Mouse (Mus musculus): ENCODE measurements around the gene Rbl1. TPM values are rescaled to one million over a fixed set of nuclear protein-coding genes. Genes with fewer than 3 reads are reported as not detected.
"Not testable (repeated sequence)": the region's sequence is repeated elsewhere in the genome, so short reads cannot be mapped to it uniquely, and the experiment has no call there.

Gene Rbl1
- polyA plus RNA-seq, 1 experiment from 2014 or later: 23.3 TPM

DNA sequence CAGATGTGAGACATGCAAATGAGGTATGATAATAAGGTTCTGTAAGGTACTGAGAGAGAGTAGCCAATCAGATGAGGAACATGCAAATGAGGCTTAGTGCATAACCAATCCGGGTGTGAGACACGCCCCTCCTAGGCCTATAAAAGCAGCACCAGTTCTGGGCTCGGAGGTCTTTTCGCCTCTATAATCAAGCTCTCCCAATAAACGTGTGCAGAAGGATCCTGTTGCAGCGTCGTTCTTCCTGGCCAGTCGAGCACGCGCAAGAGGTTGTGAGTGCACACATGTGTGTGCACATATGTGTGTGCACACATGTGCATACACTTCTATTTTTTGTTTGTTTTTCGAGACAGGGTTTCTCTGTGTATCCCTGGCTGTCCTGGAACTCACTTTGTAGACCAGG is 5.9 kb downstream of the Rbl1 start:
- H3K4me3 ChIP-seq (replicated peaks); H3K9me3 ChIP-seq; ATAC-seq; H3K9ac ChIP-seq; H3K4me1 ChIP-seq (replicated peaks); H3K27ac ChIP-seq; H3K27me3 ChIP-seq (replicated peaks); H3K4me2 ChIP-seq (replicated peaks): not testable (repeated sequence)
- H3K36me3 ChIP-seq: peaks cover 17% of the 10 kb centered on the region
- 95% methylated on average over 11 of the region's 11 CpGs for WGBS

DNA sequence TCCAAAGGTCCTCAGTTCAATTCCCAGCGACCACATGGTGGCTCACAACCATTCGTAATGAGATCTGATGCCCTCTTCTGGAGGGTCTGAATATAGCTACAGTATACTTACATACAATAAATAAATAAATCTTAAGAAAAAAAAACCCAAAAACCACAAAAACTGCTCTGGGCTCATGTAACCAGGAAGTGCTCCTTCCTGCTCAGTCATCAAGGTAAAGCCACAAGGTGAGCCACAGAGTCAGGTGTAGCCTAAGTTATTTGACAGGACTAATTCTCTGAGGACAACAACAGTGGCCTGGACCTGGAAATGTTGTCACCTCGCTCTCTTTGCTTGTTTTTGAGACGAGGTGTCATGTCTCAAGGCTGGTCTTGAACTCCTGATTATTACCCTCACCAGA is 13.7 kb downstream of the Rbl1 start:
- Histone ChIP-seq H3K4me2 (replicated peaks) (no peak overlapping the region), H3K9me3 (no peaks in the 10 kb centered on the region), H3K9ac (no peak overlapping the region), H3K4me1 (replicated peaks) (no peaks in the 10 kb centered on the region), H3K36me3 (peaks cover 41% of the 10 kb centered on the region), H3K27me3 (replicated peaks) (no peaks in the 10 kb centered on the region), H3K27ac (no peak overlapping the region), H3K4me3 (replicated peaks) (no peak overlapping the region)
- no peak for ATAC-seq
- WGBS: 96% methylated on average over 4 of the region's 4 CpGs

DNA sequence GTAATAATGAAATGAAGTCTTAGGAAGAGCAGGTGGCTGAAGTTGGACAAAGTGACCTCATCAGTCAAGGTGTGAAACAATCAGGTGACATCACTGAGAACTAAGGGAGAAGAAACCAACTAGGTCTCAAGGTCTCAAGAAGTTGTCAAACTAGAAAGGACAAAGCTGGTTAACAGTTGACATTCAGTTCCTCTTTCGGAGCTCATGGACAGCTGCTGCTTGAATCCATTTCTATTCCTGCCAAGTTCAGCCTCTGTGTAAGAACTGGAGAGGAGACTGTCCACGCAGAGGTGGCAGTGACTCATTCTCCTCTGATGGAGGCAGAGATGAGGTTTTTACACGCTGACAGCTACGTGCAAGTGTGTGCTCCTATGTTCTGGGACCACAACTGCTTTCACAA is 17.1 kb downstream of the Rbl1 start:
- no peaks in the 10 kb centered on the region for H3K27me3 ChIP-seq (replicated peaks)
- no peak for ATAC-seq
- H3K4me3 ChIP-seq (replicated peaks): no peak overlapping the region
- no peak overlapping the region for H3K27ac ChIP-seq
- no peaks in the 10 kb centered on the region for H3K9me3 ChIP-seq
- H3K36me3 ChIP-seq: peaks cover 32% of the 10 kb centered on the region
- H3K9ac ChIP-seq: no peak overlapping the region
- H3K4me2 ChIP-seq (replicated peaks): no peak overlapping the region
- WGBS: 91% methylated on average over 4 of the region's 4 CpGs
- no peaks in the 10 kb centered on the region for H3K4me1 ChIP-seq (replicated peaks)

DNA sequence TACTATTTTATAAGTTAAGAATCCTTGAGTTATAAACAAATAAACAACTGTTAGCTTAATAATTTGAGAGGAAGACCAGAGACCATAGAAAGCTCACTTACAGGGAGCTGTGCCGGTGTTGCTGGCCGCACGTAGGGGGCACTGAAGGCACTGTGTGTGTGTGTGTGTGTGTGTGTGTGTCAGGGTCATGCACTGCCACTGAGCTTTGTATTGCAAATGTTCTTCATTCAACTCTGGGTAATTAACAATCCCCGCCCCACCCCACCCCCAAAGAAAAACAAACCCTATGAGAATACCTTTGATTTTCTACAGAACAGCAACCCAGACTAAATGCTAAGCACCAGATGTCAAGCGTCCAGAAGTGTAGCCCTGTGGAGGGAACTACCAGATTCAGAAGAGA is 17.8 kb downstream of the Rbl1 start:
- ATAC-seq: no peak
- Histone ChIP-seq H3K36me3 (peaks cover 32% of the 10 kb centered on the region), H3K27ac (no peak overlapping the region), H3K9me3 (no peaks in the 10 kb centered on the region), H3K4me3 (replicated peaks) (no peak overlapping the region), H3K4me2 (replicated peaks) (no peak overlapping the region), H3K27me3 (replicated peaks) (no peaks in the 10 kb centered on the region), H3K4me1 (replicated peaks) (no peaks in the 10 kb centered on the region), H3K9ac (no peak overlapping the region)
- WGBS: 50% methylated on average over 5 of the region's 5 CpGs

DNA sequence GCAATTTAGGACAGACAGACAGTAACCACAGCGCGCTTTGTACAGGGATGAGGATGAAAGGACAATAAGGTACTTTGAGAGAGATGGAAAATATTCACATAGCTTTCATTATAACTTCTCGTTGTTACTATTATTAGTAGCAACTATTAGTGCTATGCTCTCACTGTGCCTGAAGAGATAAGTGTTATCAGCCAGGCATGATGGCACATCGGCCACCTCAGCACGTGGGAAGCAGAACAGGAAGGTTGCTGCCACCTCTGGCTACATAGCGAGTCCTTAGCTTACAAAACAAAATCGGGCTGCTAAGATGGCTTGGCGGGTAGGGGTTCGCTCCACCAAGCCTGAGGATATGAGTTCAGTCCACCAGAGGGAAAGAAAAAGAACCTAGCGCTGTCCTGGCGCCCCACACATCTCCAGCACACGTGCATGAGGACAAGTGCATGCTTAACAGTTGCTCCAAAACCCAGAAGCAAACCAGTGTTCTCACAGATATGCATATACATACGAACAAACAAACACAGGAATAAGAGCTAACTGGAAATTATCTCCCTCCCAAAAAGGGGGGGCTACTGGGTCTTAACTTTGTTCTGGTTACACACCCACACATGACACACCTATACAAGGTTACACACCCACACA is 19.2 kb downstream of the Rbl1 start:
- peaks cover 22% of the 10 kb centered on the region for H3K36me3 ChIP-seq
- WGBS: 89% methylated on average over 13 of the region's 13 CpGs

DNA sequence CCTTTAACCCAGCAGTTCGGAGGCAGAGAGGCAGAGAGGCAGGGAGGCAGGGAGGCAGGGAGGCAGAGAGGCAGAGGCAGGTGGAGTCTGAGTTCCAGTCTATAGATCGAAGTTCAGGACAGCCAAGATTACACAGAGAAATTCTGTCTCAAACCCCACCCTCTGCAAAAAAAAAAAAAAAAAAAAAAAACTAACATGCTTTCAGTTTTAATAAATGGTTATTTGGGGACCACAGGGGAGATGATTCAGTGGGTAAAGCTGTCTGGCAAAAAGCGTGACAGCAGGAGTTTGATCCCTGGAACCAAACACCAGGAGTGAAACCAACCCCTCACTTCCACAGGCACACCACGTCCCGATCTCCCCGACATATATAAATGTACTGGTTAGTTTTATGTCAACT is 26.2 kb downstream of the Rbl1 start:
- H3K27me3 ChIP-seq (replicated peaks): no peaks in the 10 kb centered on the region
- 74% methylated on average over 6 of the region's 6 CpGs for WGBS
- H3K4me3 ChIP-seq (replicated peaks): no peak overlapping the region
- H3K27ac ChIP-seq: no peak overlapping the region
- no peak overlapping the region for H3K4me2 ChIP-seq (replicated peaks)
- no peak for ATAC-seq
- peaks cover 13% of the 10 kb centered on the region for H3K36me3 ChIP-seq
- H3K9ac ChIP-seq: no peak overlapping the region
- no peaks in the 10 kb centered on the region for H3K9me3 ChIP-seq
- no peaks in the 10 kb centered on the region for H3K4me1 ChIP-seq (replicated peaks)

More for the DNA sequence above, 19.2 kb downstream of the Rbl1 start:
- Histone ChIP-seq H3K4me1 (replicated peaks) (no peaks in the 10 kb centered on the region), H3K9me3 (no peaks in the 10 kb centered on the region), H3K27ac (no peak overlapping the region), H3K4me2 (replicated peaks) (no peak overlapping the region), H3K4me3 (replicated peaks) (no peak overlapping the region), H3K27me3 (replicated peaks) (no peaks in the 10 kb centered on the region), H3K9ac (no peak overlapping the region)
- ATAC-seq: no peak

DNA sequence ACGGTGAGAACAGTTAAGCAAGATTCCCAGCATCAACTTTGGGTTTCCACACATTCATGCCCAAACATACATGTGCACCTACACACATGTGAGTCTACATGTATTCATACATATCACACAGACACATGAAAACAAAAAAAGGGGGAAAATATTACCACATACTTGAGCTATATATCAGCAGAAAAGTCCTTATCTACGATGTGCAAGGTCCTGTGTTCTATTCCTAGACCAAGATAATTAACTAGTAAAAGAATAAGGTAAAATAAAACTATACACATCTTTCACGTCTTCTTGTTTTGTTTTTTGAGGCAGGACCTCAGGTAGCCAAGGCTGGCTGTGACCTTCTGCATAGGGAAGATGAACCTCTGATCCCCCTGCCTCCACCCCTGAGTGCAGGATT is 28.1 kb downstream of the Rbl1 start:
- ATAC-seq: no peak
- no peak overlapping the region for H3K27ac ChIP-seq
- no peak overlapping the region for H3K4me2 ChIP-seq (replicated peaks)
- peaks cover 6% of the 10 kb centered on the region; the same call in 1 of the 2 replicates for H3K36me3 ChIP-seq
- H3K9ac ChIP-seq: no peak overlapping the region
- no peaks in the 10 kb centered on the region for H3K27me3 ChIP-seq (replicated peaks)
- 91% methylated on average over 3 of the region's 3 CpGs for WGBS
- H3K9me3 ChIP-seq: no peaks in the 10 kb centered on the region
- no peak overlapping the region for H3K4me3 ChIP-seq (replicated peaks)
- H3K4me1 ChIP-seq (replicated peaks): no peaks in the 10 kb centered on the region

DNA sequence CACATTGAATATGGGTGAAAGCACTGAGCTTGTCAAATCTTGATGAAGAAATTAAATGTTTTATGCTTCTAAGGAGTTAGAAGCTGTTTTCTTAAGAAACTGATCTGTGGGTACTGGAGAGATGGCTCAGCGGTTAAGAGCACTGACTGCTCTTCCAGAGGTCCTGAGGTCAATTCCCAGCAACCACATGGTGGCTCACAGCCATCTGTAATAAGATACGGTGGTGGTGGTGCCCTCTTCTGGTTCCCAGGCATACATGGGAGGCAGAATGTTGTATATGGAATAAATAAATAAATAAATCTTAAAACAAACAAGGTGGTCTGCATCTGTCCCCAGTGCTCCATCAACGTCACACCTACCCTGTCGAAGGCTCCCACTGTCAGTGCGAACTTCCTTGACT is 29.9 kb downstream of the Rbl1 start:
- H3K9me3 ChIP-seq: no peaks in the 10 kb centered on the region

DNA sequence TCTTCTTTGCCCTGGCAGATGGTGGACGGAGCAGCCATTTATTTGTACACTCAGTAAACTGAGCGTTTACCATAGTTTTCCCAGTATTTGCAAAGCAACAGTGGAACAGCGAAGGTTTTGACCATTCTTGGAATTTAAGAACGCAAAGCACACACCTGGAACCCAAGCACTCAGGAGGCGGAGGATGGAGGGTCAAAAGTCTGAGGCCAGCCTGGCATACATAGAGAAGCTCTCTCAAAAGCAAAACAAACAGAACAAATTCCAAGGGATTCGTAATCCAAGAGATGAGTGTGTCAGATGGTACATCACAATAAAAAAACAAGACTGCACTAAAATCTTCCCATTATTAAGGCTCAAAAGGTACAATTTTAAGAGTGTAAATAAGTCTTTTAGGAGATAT is 30.8 kb downstream of the Rbl1 start:
- no peaks in the 10 kb centered on the region for H3K4me1 ChIP-seq (replicated peaks)
- H3K27ac ChIP-seq: no peak overlapping the region
- no peak overlapping the region for H3K9ac ChIP-seq
- no peak for ATAC-seq
- no peaks in the 10 kb centered on the region for H3K9me3 ChIP-seq
- H3K4me3 ChIP-seq (replicated peaks): no peak overlapping the region
- H3K4me2 ChIP-seq (replicated peaks): no peak overlapping the region
- 87% methylated on average over 6 of the region's 6 CpGs for WGBS
- peaks cover 12% of the 10 kb centered on the region; the same call in 1 of the 2 replicates for H3K36me3 ChIP-seq
- H3K27me3 ChIP-seq (replicated peaks): no peaks in the 10 kb centered on the region

More for the DNA sequence above, 29.9 kb downstream of the Rbl1 start:
- H3K9ac ChIP-seq: no peak overlapping the region
- H3K4me3 ChIP-seq (replicated peaks): no peak overlapping the region
- WGBS: 67% methylated on average over 5 of the region's 5 CpGs
- H3K4me1 ChIP-seq (replicated peaks): no peaks in the 10 kb centered on the region
- no peak overlapping the region for H3K27ac ChIP-seq
- ATAC-seq: no peak
- H3K4me2 ChIP-seq (replicated peaks): no peak overlapping the region
- no peaks in the 10 kb centered on the region for H3K27me3 ChIP-seq (replicated peaks)
- H3K36me3 ChIP-seq: peaks cover 11% of the 10 kb centered on the region; the same call in 1 of the 2 replicates

DNA sequence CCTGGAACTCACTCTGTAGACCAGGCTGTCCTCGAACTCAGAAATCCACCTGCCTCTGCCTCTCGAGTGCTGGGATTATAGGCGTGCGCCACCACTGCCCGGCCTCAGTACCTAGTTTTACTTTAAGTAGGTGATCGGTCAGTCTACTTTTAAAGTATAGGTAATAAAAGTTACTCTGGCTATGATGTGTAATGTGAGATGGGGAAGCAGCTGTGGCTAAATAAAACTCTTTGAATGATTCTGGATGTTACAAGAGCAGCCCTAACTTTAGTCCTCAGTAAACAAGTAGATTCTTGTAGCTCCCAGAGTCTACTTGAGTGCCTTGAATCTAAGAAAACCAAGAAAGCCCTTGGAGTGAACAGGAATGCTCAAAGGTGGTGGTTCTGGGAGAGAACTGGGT is 31.4 kb downstream of the Rbl1 start:
- ATAC-seq: no peak
- H3K36me3 ChIP-seq: peaks cover 12% of the 10 kb centered on the region; the same call in 1 of the 2 replicates
- 96% methylated on average over 6 of the region's 6 CpGs for WGBS

DNA sequence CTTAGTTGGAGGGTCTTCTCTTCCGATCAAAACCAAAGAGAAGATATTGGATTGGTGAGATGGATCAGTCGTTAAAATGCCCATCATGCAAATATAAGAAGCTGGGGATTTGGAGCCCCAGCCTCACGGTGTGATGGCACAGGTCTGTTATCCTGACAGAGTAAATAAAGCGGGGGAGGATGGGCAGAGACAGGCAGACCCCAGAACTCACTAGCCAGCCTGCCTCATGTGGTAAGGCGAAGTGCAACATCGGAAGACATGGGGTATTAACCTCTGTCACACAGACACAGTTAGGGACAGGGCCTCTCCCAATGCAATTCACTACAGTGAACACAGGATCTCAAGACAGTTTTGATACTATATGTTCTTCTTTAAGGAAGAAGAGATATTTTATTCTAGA is 33.7 kb downstream of the Rbl1 start:
- Histone ChIP-seq H3K27ac (no peak overlapping the region), H3K9ac (no peak overlapping the region), H3K36me3 (peaks cover 17% of the 10 kb centered on the region), H3K27me3 (replicated peaks) (no peaks in the 10 kb centered on the region), H3K4me2 (replicated peaks) (no peak overlapping the region), H3K4me3 (replicated peaks) (no peak overlapping the region), H3K4me1 (replicated peaks) (no peaks in the 10 kb centered on the region), H3K9me3 (no peaks in the 10 kb centered on the region)
- 52% methylated on average over 6 of the region's 6 CpGs for WGBS
- no peak for ATAC-seq

More for the DNA sequence above, 31.4 kb downstream of the Rbl1 start:
- Histone ChIP-seq H3K27ac (no peak overlapping the region), H3K4me3 (replicated peaks) (no peak overlapping the region), H3K4me1 (replicated peaks) (no peaks in the 10 kb centered on the region), H3K27me3 (replicated peaks) (no peaks in the 10 kb centered on the region), H3K4me2 (replicated peaks) (no peak overlapping the region), H3K9me3 (no peaks in the 10 kb centered on the region), H3K9ac (no peak overlapping the region)

DNA sequence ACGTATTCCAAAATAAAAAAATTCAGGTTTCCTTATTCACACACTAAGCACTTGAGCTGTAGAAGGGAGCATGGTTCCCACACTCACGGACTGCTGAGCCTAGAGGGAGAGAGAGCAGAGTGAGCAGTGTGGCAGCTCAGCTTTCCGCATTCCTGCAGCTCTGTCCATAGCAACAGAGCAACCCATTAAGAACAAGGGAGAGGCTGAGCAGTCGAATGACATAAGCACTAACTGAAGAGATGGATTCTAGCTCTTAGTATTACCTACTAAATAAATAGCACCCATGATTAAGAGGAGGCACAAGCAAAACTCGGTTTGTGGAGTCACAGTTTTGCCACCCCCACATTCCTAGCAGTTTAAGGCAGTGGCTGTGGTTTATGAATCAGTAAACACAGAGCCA is 34.2 kb downstream of the Rbl1 start:
- 36% methylated on average over 5 of the region's 5 CpGs for WGBS
- peaks cover 17% of the 10 kb centered on the region for H3K36me3 ChIP-seq
- H3K4me3 ChIP-seq (replicated peaks): no peak overlapping the region
- no peak overlapping the region for H3K9ac ChIP-seq
- no peaks in the 10 kb centered on the region for H3K27me3 ChIP-seq (replicated peaks)
- ATAC-seq: no peak
- H3K4me1 ChIP-seq (replicated peaks): no peaks in the 10 kb centered on the region
- H3K4me2 ChIP-seq (replicated peaks): no peak overlapping the region
- no peak overlapping the region for H3K27ac ChIP-seq
- H3K9me3 ChIP-seq: no peaks in the 10 kb centered on the region

DNA sequence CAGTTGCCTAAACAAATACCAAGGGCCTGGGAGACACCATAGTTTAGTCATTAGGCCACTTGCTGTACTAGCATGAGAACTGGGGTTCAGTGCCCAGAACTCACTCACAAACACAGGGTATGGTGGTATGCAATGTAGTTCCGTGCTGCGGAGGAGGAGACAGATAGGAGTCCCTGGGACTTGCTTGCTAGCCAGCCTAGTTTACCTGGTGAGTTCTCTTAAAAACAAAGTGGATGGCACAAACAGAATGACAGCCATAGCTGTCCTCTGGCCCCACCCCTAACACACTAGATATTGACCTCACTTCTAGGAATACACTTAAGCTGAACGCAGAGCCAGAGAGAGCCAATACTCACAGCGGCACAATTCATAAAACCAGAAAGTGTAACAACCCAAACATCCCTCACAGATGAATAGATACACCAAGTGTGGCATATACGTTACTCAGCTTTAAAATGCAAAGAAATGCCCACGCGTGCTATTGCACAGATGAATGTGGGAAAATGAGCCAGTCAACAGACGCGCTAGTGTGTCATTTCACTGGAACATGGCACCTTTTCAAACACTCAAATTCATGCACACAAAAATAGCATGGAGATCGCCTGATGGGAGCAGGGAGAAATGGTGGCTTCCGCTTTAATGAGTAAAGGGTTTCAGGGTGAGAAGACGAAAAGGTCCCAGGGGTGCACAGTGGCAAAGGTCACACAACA is 37.8 kb downstream of the Rbl1 start:
- Histone ChIP-seq H3K9me3 (no peaks in the 10 kb centered on the region), H3K27ac (no peak overlapping the region), H3K4me2 (replicated peaks) (no peak overlapping the region), H3K9ac (no peak overlapping the region), H3K4me3 (replicated peaks) (no peak overlapping the region), H3K36me3 (peaks cover 13% of the 10 kb centered on the region), H3K27me3 (replicated peaks) (no peaks in the 10 kb centered on the region), H3K4me1 (replicated peaks) (no peaks in the 10 kb centered on the region)
- no peak for ATAC-seq
- 94% methylated on average over 12 of the region's 12 CpGs for WGBS
